Mouse (Mus musculus) liver, postnatal 0 days (tissue): ENCODE data around the gene Spock1.

Experiments
- CTCF ChIP-seq: sonication (generic); IDR thresholded peaks from 2 replicates; pipeline ENCODE4 v1.5.1; 2016; ENCODE audit warnings: antibody characterized with exemption, low read depth
- EP300 ChIP-seq: IDR thresholded peaks from 2 replicates; pipeline ENCODE4 v1.6.1; 2016; ENCODE audit warnings: antibody characterized with exemption, low read depth, mild to moderate bottlenecking

DNA sequence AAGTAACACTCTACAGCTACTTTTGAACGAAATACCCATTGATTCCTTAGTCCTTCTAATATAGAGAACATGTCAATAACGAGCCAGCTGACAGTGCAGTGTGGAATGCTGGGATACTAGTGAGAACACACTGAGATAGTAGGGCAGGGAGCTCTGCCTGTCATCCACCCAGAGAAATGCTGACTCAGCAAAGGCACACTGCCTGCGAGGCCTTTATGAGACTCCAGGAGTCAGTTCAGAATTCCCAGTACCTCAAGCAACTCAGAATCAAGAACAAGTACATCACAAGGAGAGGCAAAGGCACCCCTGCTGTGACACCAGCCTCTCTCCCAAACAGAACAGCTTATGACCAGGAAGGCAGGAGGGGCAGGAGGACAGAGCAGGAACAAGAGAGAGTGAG is 163.5 kb downstream of the Spock1 start:
- no peak for TF ChIP-seq CTCF
- no peak for TF ChIP-seq EP300
